9 mouse cellular contexts compared by ENCODE assay signal in genomic region chr5:18358778-18359177, GRCm38 (mm10). TPM values are rescaled to one million over a fixed set of nuclear protein-coding genes. Genes with fewer than 3 reads are reported as not detected.
DNase-seq lines count a peak whose midpoint lies in the region; ATAC-seq lines count a peak whose summit lies in the region.
"Had no signal": no experiment of that assay in that cellular context is flagged by ENCODE, and none has a peak within 500 bp of the region (broad histone marks: within the 10 kb centered on the region; RNA-seq: fewer than 3 reads in every experiment).

No protein-coding gene starts in this region.

- H3K27ac ChIP-seq in heart, embryonic 13.5 days (replicated peaks) = no peak overlapping the region
- H3K27ac ChIP-seq in brown adipose tissue, adult 24 weeks (replicated peaks; ENCODE audit: low read depth, low read length) = no peak overlapping the region
- H3K27ac ChIP-seq in hindbrain, embryonic 14.5 days = no peak overlapping the region
- no peak overlapping the region for H3K27ac ChIP-seq in midbrain, embryonic 13.5 days
- H3K27ac ChIP-seq: macrophage had no signal

- WGBS in heart, embryonic 13.5 days = 29% methylated on average over 6 of the region's 6 CpGs
- WGBS in hindbrain, embryonic 14.5 days = 32% methylated on average over 6 of the region's 6 CpGs
- WGBS in midbrain, embryonic 13.5 days = 35% methylated on average over 6 of the region's 6 CpGs

- H3K27me3 ChIP-seq in heart, embryonic 13.5 days (replicated peaks) = no peaks in the 10 kb centered on the region
- H3K27me3 ChIP-seq in hindbrain, embryonic 14.5 days (ENCODE audit: control insufficient read depth, insufficient read depth, low read length) = no peaks in the 10 kb centered on the region
- peaks cover 5% of the 10 kb centered on the region; the same call in 1 of the 2 replicates for H3K27me3 ChIP-seq in midbrain, embryonic 13.5 days

- peak overlapping the region; percentile 88 for H3K4me3 ChIP-seq in heart, embryonic 13.5 days
- H3K4me3 ChIP-seq in brown adipose tissue, adult 24 weeks (ENCODE audit: insufficient read depth, low read depth, low read length) = peak overlapping the region; percentile 93; the same call in 1 of the 2 replicates
- peak overlapping the region; percentile 95 for H3K4me3 ChIP-seq in hindbrain, embryonic 14.5 days (replicated peaks; ENCODE audit: low read length)
- H3K4me3 ChIP-seq in midbrain, embryonic 13.5 days (replicated peaks) = peak overlapping the region; percentile 78

- no peak for DNase-seq in heart, adult 18-20 months
- DNase-seq in hindbrain, embryonic 14.5 days (ENCODE audit: low spot score) = no peak
- no peak for DNase-seq in ovary, postnatal 10 days (ENCODE audit: low spot score)
- no peak for DNase-seq in left cerebral cortex, adult 11 months (ENCODE audit: low spot score)

- H3K9me3 ChIP-seq in heart, embryonic 13.5 days = no peaks in the 10 kb centered on the region
- H3K9me3 ChIP-seq in hindbrain, embryonic 14.5 days (ENCODE audit: control insufficient read depth, low read length) = no peaks in the 10 kb centered on the region
- no peaks in the 10 kb centered on the region for H3K9me3 ChIP-seq in midbrain, embryonic 13.5 days

- H3K4me2 ChIP-seq in heart, embryonic 13.5 days = peak overlapping the region; percentile 92
- H3K4me2 ChIP-seq in hindbrain, embryonic 14.5 days (replicated peaks) = peak overlapping the region; percentile 56
- H3K4me2 ChIP-seq in midbrain, embryonic 13.5 days (replicated peaks) = peak overlapping the region; percentile 94

- H3K36me3 ChIP-seq in heart, embryonic 13.5 days = no peaks in the 10 kb centered on the region
- no peaks in the 10 kb centered on the region for H3K36me3 ChIP-seq in hindbrain, embryonic 14.5 days (replicated peaks; ENCODE audit: control insufficient read depth, insufficient read depth)
- H3K36me3 ChIP-seq in midbrain, embryonic 13.5 days = no peaks in the 10 kb centered on the region

- peaks cover 23% of the 10 kb centered on the region for H3K4me1 ChIP-seq in heart, embryonic 13.5 days
- no peaks in the 10 kb centered on the region; the same call in 1 of the 2 replicates for H3K4me1 ChIP-seq in brown adipose tissue, adult 24 weeks (ENCODE audit: control insufficient read depth, insufficient read depth, insufficient read length, low read length)
- peaks cover 14% of the 10 kb centered on the region for H3K4me1 ChIP-seq in hindbrain, embryonic 14.5 days (replicated peaks; ENCODE audit: control insufficient read depth, insufficient read depth, low read length)
- peaks cover 12% of the 10 kb centered on the region for H3K4me1 ChIP-seq in midbrain, embryonic 13.5 days (replicated peaks)

- H3K9ac ChIP-seq in heart, embryonic 13.5 days = peak overlapping the region; percentile 93
- H3K9ac ChIP-seq in hindbrain, embryonic 14.5 days = peak overlapping the region; percentile 89
- peak overlapping the region; percentile 88 for H3K9ac ChIP-seq in midbrain, embryonic 13.5 days (replicated peaks)

- ATAC-seq in heart, embryonic 13.5 days (ENCODE audit: extremely low read depth, insufficient number of reproducible peaks, low FRiP score, low TSS enrichment) = no peak
- no peak for ATAC-seq in hindbrain, embryonic 14.5 days (ENCODE audit: low FRiP score)
- no peak for ATAC-seq in midbrain, embryonic 13.5 days
- ATAC-seq in monocyte, adult 5-6 weeks (replicated peaks; ENCODE audit: insufficient number of reproducible peaks, low FRiP score, low TSS enrichment, poor library complexity, severe bottlenecking) = no peak

RNA-seq across cellular contexts. Expression of gene Gnai1, which starts 1.4 kb away (rescaled TPM):
- polyA plus RNA-seq in heart, embryonic 13.5 days (2015; fragmentation: Nextera tagmentation; extraction: Ambion mirVana) = 22.0 and 25.8 TPM in 2 replicates
- 1 to 10 TPM; 7.0 to 8.2 TPM for total RNA-seq in heart, adult 18-20 months (2021)
- polyA plus RNA-seq in brown adipose tissue, adult 24 weeks (2012; ENCODE audit: insufficient read depth, insufficient read length, missing spikeins) = 25.4 and 37.3 TPM in 2 replicates
- polyA plus RNA-seq in hindbrain, embryonic 14.5 days (2014; fragmentation: Nextera tagmentation; extraction: Ambion mirVana) = 93.2 and 111 TPM in 2 replicates
- polyA plus RNA-seq in midbrain, embryonic 13.5 days (2015; fragmentation: Nextera tagmentation; extraction: Ambion mirVana) = 41.2 TPM in 2 replicates
- not detected in 3 replicates for total RNA-seq in monocyte, adult 5-6 weeks (2017)
- polyA plus RNA-seq: macrophage had no signal
